Mouse (Mus musculus) left cerebral cortex, adult 2 months (tissue): ENCODE measurements at regions not wholly inside any gene's neighbourhood (a gene's known extent, or its start where the extent isn't known, plus 50 kb on each side); places are given as distances from the start of the nearest gene placed in this dataset.
A peak's percentile ranks its signal among the peaks of the same experiment; 100 is the strongest.

Source experiments
- DNase-seq, 2 experiments: peaks; one replicate each; pipeline ENCODE4 v3.0.0; 2021 to 2022; ENCODE audit warnings: low spot score in 2 of 2, mixed read lengths in 1 of 2; ENCODE audit errors: extremely low spot score in 1 of 2
- H3K27ac ChIP-seq: fragments of 200-600 bp; 2 replicates; pipeline ENCODE4 v1.8.1; 2022
- H3K4me3 ChIP-seq: fragments of 200-600 bp; 2 replicates; pipeline ENCODE4 v1.8.1; 2022
- CTCF ChIP-seq: fragments of 200-600 bp; IDR thresholded peaks from 2 replicates; pipeline ENCODE4 v1.8.1; 2022; ENCODE audit warnings: antibody characterized with exemption, mild to moderate bottlenecking, moderate library complexity
- intact Hi-C: fragments of 180-260 bp; cut with DNase I; formaldehyde crosslinking; loops from one replicate; pipeline ENCODE4 v1.15.1; 2025

DNA sequence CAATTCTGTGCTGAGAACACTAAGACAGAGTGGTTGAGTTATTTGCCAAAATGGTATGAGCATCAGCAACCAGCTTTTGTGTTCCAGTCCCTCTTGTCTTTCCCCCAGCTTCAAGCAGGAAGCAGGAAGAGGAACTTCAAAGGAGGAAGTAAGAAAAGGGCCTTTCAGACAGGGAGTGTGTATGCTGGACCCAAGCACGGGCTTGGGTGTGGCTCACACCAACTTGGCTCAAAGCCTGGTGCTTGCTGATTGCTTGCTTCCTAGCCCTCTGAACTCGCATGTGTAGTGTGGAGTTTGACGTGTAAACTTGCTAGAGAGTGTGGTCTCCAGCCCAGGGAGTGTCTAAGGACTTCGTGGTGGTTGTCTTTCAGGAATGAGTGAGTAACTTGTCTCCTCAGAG is 141.0 kb upstream of the Jun start:
- TF ChIP-seq CTCF: no peak
- H3K4me3 ChIP-seq: no peak overlapping the region
- no peak for DNase-seq
- no peak overlapping the region for H3K27ac ChIP-seq
- intact Hi-C loops: no loop called here

DNA sequence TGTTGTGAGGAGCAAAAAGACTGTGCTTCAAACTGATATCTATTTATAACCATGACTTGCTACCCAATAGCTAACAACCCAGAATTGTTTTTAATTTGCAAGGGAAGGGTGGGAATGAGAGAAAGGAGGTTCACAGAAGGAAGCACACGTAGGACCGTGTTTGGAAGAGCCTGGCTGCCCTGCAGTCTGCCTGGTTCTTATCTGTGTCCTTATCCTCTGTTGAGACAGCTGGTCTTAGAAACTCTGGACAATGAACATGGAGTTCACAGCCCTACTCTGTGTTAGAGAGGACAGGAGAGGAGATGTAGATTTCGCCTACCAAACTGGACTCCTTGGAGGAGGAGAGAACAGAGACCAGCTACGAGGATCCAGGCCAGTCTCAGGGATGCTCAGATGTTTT is 141.5 kb upstream of the Jun start:
- intact Hi-C loops: no loop called here
- no peak for TF ChIP-seq CTCF
- DNase-seq: no peak
- Histone ChIP-seq H3K27ac (no peak overlapping the region), H3K4me3 (no peak overlapping the region)

DNA sequence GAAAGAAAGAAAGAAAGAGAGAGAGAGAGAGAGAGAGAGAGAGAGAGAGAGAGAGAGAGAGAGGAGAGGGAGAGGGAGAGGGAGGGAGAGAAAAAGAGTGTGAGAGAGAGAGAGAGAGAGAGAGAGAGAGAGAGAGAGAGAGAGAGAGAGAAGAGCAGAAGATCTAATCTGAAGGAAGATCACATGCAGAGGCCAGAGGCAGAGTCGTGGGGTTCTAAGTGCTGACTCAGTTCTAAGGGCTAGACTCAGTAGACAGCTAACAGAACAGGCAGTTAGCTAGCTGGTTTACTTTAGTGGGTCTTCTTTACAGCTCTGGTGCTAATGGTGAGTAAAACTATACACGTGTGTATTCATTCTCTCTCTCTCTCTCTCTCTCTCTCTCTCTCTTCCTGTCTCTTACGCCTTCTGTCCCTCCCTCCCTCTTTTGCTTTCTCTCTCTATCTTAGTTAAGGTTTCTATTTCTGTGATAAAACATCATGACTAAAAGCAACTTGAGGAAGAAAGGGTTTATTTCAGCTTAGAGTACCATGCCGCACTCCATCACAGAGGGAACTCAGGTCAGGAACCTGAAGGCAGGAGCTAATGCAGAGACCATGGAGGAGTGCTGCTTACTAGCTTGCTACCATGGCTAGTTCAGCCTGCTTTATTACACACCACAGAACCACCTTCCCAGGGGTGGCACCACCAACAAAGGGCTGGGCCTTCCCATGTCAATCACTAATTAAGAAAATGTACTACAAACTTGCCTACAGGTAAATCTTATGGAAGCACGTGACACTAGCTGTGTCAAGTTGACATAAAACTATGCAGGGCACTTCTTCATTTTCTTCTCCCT is 142.8 kb upstream of the Jun start:
- intact Hi-C loops: no loop called here
- no peak overlapping the region for H3K27ac ChIP-seq
- H3K4me3 ChIP-seq: no peak overlapping the region
- no peak for DNase-seq
- TF ChIP-seq CTCF: no peak

DNA sequence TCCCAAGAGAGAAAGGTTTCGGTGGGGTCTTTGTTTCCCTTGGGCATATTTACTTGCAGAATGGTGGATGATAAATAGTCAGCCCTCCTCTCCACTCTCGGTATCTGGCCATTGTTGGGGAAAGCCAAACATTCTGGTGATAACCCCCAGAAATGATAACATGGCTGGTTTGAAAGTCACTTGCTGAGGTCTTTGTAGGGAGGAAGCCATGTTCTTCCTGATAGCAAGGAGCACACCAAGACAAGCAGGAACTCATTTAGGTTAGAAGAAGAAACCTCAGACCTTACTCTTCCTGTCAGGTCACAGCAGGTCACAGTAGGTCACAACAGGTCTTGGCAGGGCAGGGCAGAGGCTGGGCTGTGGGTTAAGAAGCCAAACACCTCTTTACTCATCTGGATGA is 144.1 kb upstream of the Jun start:
- TF ChIP-seq CTCF: no peak
- intact Hi-C loops: no loop called here
- no peak for DNase-seq
- Histone ChIP-seq H3K27ac (no peak overlapping the region), H3K4me3 (no peak overlapping the region)

DNA sequence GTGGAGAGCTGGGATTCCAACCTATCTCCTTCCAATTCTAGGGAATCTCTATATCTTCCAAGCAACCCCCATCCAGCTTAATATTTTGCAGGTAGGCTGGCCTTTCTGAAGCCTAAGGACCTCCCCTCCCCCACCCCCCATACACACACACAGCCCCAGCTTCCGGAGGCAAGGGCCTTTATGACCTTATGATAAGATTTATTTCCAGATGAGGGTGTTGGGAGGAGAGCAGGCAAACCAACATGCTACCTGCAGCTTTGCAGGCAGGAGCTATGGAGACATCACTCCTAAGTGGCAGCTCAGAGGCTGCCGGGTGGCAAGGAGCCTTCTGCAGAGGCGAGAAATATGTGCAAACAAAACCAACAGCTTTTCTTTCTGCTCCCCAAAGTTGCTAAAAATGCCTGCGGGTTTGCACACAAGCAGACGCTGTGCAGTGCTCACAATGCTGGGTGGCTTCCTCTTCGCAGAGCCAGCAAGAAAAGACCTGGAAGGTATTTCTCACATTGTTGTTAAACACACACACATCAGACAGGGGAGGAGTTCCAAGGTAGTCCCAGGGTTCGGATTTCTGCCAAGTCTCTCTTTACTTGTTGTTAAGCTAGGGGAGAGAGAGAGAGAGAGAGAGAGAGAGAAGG is 145.2 kb upstream of the Jun start:
- peak; percentile 16 to 17 for DNase-seq
- intact Hi-C loops: no loop called here
- H3K4me3 ChIP-seq: no peak overlapping the region

DNA sequence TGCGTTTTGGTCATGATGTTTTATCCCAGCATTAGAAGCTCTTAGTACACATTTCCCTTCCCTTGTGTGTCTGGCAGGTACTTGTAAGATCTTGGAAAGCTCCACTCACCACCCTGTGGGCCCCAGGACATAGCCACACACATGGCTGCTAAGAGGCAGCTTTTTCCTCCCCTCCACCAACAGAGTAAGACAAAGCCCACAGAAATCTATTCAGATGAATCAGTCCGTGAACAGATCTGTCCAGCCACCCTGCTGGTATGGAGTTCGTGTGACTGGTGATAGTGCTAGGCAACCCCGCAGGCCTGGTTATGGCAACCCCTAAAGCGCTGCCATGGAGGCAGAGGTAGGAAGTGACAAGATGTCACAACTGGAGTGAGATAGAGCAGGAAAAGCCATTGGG is 147.4 kb upstream of the Jun start:
- no peak for TF ChIP-seq CTCF
- Histone ChIP-seq H3K4me3 (no peak overlapping the region), H3K27ac (no peak overlapping the region)
- no peak for DNase-seq
- intact Hi-C loops: no loop called here

More for the DNA sequence above, 145.2 kb upstream of the Jun start:
- no peak overlapping the region for H3K27ac ChIP-seq
- TF ChIP-seq CTCF: no peak

DNA sequence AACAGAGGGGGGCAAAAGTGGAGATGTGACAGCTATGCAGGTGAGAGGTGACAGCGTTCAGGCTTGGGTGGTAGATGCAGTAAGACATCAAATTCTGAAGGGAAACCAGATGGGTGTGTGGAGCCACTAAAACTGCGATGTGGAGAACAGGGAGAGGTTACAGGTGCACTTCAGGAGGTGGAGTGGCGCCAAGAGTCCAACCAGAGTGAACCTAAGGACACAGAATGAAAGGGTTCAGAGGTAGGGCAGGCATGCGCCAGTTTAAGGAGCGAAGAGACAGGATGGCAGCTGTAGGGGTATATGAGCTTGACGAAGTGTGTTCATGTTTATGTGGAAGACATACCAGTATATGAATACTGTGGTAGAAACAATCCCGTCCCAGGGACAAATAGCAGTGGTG is 148.1 kb upstream of the Jun start:
- intact Hi-C loops: no loop called here
- no peak overlapping the region for H3K4me3 ChIP-seq
- no peak for TF ChIP-seq CTCF
- no peak overlapping the region for H3K27ac ChIP-seq
- DNase-seq: no peak

DNA sequence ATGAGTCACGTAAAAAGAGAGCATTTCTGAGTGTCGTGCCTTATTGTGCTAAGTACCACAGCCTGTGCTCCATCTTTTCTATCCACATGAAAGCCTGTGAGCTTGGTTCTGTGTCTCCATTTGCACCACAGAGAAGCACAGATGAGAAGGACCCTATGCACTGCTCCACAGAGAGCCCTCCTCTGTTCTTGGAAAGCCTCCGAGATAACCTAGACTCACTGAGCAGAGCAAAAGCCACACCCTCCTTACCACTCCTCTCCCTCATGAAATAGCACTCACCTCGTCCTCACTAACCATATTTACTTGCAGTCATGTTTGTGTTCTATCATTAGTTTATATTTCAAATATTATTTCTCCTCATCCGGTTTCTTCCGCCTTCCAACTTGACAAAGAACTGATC is 150.5 kb upstream of the Jun start:
- H3K4me3 ChIP-seq: no peak overlapping the region
- TF ChIP-seq CTCF: no peak

DNA sequence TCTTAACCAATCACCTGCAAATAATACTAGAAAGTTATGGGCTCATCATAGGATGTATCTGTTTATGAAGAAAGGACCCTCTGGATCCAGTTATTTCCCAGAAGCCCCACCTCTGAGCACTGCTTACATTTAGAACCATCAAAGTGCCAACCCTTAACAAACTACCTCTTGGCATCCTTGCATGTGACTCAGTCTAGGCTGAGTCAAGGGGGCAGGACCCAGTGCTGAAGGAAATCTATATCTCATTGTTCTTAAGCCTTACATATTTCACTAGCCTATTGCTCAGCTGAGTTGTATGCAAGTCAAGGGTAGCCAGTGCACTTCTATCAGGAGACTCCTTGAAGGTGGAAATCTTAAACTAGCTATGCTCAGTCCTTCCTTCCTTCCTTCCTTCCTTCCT is 151.6 kb upstream of the Jun start:
- TF ChIP-seq CTCF: no peak
- no peak overlapping the region for H3K4me3 ChIP-seq
- DNase-seq: no peak
- intact Hi-C loops: no loop called here
- H3K27ac ChIP-seq: no peak overlapping the region

More for the DNA sequence above, 150.5 kb upstream of the Jun start:
- DNase-seq: no peak
- intact Hi-C loops: no loop called here
- H3K27ac ChIP-seq: no peak overlapping the region

DNA sequence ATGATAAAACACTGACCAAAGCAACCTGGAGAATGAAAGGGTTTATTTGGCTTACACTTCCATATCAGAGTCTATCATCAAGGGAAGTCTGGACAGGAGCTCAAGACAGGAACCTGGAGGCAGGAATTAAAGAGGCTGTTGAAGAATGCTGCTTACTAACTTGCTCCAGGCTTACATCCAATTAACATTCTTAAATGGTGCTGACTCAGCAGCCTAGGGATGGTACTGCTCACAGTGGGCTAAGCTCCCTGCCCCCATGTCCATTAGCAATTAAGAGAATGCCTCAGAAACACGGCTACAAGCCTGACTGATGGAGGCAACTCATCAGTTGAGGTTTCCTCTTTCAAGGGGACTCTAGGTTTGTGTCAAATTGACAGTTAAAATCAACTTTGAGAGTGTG is 153.3 kb upstream of the Jun start:
- no peak for DNase-seq
- TF ChIP-seq CTCF: no peak
- Histone ChIP-seq H3K4me3 (no peak overlapping the region), H3K27ac (no peak overlapping the region)
- intact Hi-C loops: no loop called here

DNA sequence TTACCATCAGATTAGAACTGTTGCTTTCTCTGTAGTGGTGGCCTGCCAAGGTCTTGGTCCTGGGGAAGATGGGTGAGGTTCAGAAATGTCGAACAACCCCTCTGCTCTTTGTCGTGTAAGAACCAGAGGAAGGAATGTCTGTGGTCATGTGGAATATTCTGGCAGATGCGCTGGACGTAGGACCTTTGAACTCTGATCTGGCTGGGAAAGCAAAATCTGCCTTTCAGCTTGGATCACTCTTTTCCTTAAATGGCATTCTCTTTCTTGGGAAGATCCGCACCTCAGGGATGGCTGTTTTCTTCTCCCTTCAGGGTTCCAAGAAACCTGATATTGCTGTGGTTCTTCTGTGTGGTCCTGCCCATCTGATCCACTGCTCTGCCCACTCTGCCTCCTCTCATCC is 155.8 kb upstream of the Jun start:
- Histone ChIP-seq H3K27ac (no peak overlapping the region), H3K4me3 (no peak overlapping the region)
- no peak for TF ChIP-seq CTCF
- intact Hi-C loops: no loop called here
- no peak for DNase-seq

DNA sequence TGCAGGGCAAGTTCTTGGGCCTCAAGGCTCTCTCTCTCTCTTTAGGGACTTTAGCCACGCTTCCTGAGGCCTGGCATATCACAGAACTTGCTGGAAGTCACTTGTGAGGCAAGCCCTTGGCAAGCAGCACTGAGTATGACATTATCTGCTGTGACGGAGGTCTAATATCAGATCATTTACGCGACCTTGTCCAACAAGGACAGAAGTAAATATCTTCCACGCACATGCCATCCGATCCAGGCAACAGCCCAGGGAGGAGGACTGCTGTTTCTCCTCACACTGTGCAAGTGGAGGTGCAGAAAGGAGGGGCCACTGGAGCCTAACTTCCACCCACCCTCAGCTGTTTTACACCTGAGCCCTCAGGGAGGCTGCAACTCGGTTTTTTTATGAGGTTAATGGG is 156.8 kb upstream of the Jun start:
- Histone ChIP-seq H3K4me3 (no peak overlapping the region), H3K27ac (no peak overlapping the region)
- intact Hi-C loops: no loop called here
- DNase-seq: no peak
- TF ChIP-seq CTCF: no peak
